Mouse (Mus musculus) neural tube, embryonic 14.5 days (tissue): ENCODE measurements around the gene Tnfrsf1b. TPM values are rescaled to one million over a fixed set of nuclear protein-coding genes. Genes with fewer than 3 reads are reported as not detected.
A peak's percentile ranks its signal among the peaks of the same experiment; 100 is the strongest.

Experiments used
- ATAC-seq: fragments of 200-750 bp; cut with Nextera tagmentation; 2 replicates; pipeline ENCODE4 v1.8.0; 2017; ENCODE audit warnings: low read depth, mild to moderate bottlenecking, moderate TSS enrichment, moderate library complexity
- H3K27ac ChIP-seq: fragments of 300-500 bp; sonication (generic); 2 replicates; pipeline ENCODE4 v1.5.1; 2014; ENCODE audit warnings: low read depth, mild to moderate bottlenecking, control low read depth, low read length, moderate library complexity, mixed read lengths
- H3K27me3 ChIP-seq: fragments of 300-500 bp; sonication (generic); 2 replicates; pipeline ENCODE4 v1.6.1; 2014; ENCODE audit warnings: low read length; ENCODE audit not compliant: control insufficient read depth, insufficient read depth
- H3K36me3 ChIP-seq: fragments of 300-500 bp; sonication (generic); 2 replicates; pipeline ENCODE4 v1.6.1; 2014; ENCODE audit warnings: low read length, mixed read lengths; ENCODE audit not compliant: control insufficient read depth, insufficient read depth
- H3K4me1 ChIP-seq: fragments of 300-500 bp; sonication (generic); 2 replicates; pipeline ENCODE4 v1.6.1; 2014; ENCODE audit warnings: low read length; ENCODE audit not compliant: control insufficient read depth, insufficient read depth
- H3K4me2 ChIP-seq: fragments of 300-500 bp; sonication (generic); 2 replicates; pipeline ENCODE4 v1.6.1; 2014; ENCODE audit warnings: mild to moderate bottlenecking, low read depth, low read length, control low read depth
- H3K4me3 ChIP-seq: fragments of 300-500 bp; sonication (generic); 2 replicates; pipeline ENCODE4 v1.5.1; 2014; ENCODE audit warnings: low read depth, low read length, control low read depth, mixed read lengths
- H3K9ac ChIP-seq: fragments of 300-500 bp; sonication (generic); replicated peaks from 2 replicates; pipeline ENCODE4 v1.6.1; 2014; ENCODE audit warnings: low read depth, mild to moderate bottlenecking, control low read depth, low read length, mixed read lengths
- H3K9me3 ChIP-seq: fragments of 300-500 bp; sonication (generic); 2 replicates; pipeline ENCODE4 v1.6.1; 2016; ENCODE audit warnings: low read length; ENCODE audit not compliant: control insufficient read depth
- WGBS: fragments of 180-500 bp; shearing (Covaris S2); extraction: QIAGEN DNeasy Blood & Tissue Kit; methylation state at CpG from one replicate; pipeline ENCODE4 v1.1.7; 2014; 5-methylcytosine and 5-hydroxymethylcytosine counted together
- polyA plus RNA-seq: library from polyadenylated mRNA; unstranded; fragments of >200 nt; fragmentation: Nextera tagmentation; extraction: Ambion mirVana; gene quantifications from 2 replicates; pipeline ENCODE4 v1.2.1, GENCODE M21; 2014

Gene Tnfrsf1b
- polyA plus RNA-seq, 1 experiment from 2014 or later, result 3.6 TPM

DNA sequence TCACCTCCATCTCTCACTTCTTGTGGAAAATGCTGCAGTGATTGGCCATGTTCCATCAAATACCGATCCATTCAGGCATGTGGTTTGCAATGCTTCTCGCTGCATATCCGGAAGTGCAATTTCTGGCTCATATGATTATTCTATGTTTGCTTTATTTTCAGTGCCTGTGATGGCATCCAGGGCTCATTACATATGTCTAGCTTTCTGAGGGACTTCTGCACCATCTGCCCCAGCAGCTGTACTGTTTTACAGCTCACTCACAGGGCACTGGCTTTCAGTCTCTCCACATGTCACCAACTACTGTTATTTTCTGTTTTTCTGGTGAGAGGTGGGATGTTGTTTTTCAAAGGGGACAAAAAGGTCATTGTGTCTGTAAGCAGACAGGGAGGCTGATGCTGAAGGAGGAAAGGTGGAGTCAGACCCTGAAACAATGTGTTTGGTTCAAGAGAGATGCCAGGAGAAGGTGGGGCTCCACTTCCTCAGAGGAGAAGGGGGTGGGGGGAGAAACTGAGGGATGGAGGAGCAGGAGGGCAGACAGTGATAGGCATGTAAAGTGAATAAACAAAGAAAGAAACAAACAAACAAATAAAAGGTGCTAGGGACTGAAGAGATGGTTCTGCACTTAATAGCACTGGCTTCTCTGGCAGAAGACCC is 38.8 kb downstream of the Tnfrsf1b start:
- no peaks in the 10 kb centered on the region for H3K27me3 ChIP-seq
- no peaks in the 10 kb centered on the region for H3K36me3 ChIP-seq
- no peak overlapping the region for H3K9ac ChIP-seq
- 83% methylated on average over 3 of the region's 3 CpGs for WGBS
- no peaks in the 10 kb centered on the region for H3K9me3 ChIP-seq
- no peak for ATAC-seq
- H3K4me2 ChIP-seq, result no peak overlapping the region
- no peaks in the 10 kb centered on the region for H3K4me1 ChIP-seq
- H3K4me3 ChIP-seq, result no peak overlapping the region
- H3K27ac ChIP-seq, result no peak overlapping the region

DNA sequence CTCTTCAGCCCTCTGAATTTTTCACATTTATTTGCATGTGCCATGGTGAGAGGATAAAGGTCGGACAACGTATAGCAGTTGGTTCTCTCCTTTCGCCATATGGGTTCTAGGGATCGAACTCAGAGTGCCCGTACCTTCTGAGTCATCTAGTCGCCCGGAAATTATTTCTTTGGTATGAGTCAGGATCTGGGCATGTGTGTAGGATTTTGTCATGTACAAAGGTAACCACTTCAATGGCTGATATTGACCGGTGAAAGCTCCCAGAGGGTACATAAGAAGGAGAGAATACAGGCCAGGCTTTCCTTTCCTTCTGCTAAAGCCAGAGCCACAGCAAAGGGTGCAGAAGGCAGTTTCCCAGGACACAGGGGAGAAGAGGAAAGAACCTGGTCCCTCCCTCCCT is 41.9 kb downstream of the Tnfrsf1b start:
- ATAC-seq, result no peak
- Histone ChIP-seq H3K4me1 (no peaks in the 10 kb centered on the region), H3K9ac (no peak overlapping the region), H3K27me3 (no peaks in the 10 kb centered on the region), H3K27ac (no peak overlapping the region), H3K4me2 (no peak overlapping the region), H3K4me3 (no peak overlapping the region), H3K9me3 (no peaks in the 10 kb centered on the region), H3K36me3 (no peaks in the 10 kb centered on the region)
- WGBS, result 89% methylated on average over 8 of the region's 8 CpGs

DNA sequence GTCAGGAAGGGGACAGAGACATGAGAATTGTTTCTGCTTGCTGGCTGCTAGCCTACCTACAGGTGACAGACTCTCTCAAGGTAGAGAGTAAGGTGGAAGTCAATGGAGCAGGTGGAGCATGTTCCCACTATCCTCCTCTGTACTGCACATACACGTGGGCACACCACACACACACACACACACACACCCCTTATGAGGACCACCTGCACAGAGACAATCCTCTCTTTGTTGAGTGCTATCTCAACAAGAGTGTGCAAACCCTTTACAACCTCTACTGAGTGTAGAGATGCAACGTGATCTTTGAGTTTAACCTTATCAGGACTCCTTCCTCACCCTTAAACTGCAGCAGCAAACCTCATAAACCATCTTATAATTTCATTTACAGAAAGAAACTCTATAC is 43.4 kb downstream of the Tnfrsf1b start:
- H3K9ac ChIP-seq, result no peak overlapping the region
- WGBS, result 75% methylated on average over 2 of the region's 2 CpGs

DNA sequence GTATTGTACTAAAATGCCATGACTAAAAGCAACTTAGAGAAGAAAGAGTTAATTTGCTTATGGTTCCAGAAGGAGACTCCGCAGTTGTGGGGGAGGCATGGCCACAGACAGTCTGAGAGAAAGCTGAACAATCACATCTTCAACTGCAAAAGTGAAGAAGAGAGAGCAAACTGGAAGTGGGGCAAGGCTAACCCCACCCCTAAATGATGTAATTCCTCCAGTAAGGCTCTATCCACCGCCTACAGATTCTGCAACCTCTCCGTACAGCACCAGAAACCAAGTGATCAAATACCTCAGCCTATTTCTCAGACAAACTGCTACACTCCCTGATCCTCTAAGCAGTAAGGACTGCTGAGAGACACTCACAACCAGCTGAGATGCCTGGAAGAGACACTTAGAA is 45.2 kb downstream of the Tnfrsf1b start:
- ATAC-seq, result no peak
- H3K4me1 ChIP-seq, result no peaks in the 10 kb centered on the region
- no peak overlapping the region for H3K9ac ChIP-seq
- no peaks in the 10 kb centered on the region for H3K27me3 ChIP-seq
- H3K4me2 ChIP-seq, result no peak overlapping the region
- H3K36me3 ChIP-seq, result no peaks in the 10 kb centered on the region
- 76% methylated on average over 3 of the region's 3 CpGs for WGBS
- H3K9me3 ChIP-seq, result no peaks in the 10 kb centered on the region
- no peak overlapping the region for H3K27ac ChIP-seq
- no peak overlapping the region for H3K4me3 ChIP-seq

More for the DNA sequence above, 43.4 kb downstream of the Tnfrsf1b start:
- Histone ChIP-seq H3K4me3 (no peak overlapping the region), H3K9me3 (no peaks in the 10 kb centered on the region), H3K36me3 (no peaks in the 10 kb centered on the region), H3K27ac (no peak overlapping the region), H3K27me3 (no peaks in the 10 kb centered on the region), H3K4me2 (no peak overlapping the region), H3K4me1 (no peaks in the 10 kb centered on the region)
- no peak for ATAC-seq

DNA sequence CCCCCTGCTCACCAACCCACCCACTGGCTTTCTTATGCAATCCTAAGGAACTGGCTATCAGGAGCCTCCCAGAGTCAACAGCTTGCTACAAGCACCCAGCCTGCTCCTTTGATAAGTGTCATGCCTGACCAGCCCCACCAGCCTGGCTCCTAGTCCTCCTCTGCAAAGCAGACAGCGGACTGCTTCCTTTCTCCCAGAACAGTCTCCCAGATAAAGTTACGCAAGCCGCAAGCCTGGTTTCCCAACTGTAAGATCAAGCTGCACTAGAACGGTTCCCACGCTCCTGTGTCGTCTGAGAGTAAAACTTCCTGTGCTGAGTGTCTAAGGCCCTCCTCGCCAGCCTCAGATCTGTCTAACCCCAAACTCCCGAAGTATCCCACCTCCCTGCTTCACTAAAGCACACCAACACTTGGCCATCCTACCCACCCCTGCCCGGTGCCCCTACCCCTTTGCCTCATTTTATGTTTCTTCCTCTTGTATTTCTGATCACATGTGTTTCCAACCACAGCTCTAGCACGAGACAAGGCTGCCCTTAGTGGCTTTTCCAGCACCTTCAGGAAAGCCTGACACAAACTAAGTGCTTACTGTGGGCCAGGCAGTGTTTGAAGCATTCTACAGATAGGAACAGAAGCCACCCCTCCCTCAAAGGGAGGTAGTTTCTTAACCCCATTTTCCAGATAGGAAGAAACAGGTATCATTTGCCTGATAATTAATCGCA is 46.5 kb downstream of the Tnfrsf1b start:
- no peaks in the 10 kb centered on the region for H3K36me3 ChIP-seq
- 48% methylated on average over 11 of the region's 11 CpGs for WGBS
- no peak overlapping the region for H3K4me3 ChIP-seq
- ATAC-seq, result no peak
- no peak overlapping the region for H3K27ac ChIP-seq
- H3K9me3 ChIP-seq, result no peaks in the 10 kb centered on the region
- no peaks in the 10 kb centered on the region for H3K27me3 ChIP-seq
- no peak overlapping the region for H3K9ac ChIP-seq
- no peak overlapping the region for H3K4me2 ChIP-seq
- no peaks in the 10 kb centered on the region for H3K4me1 ChIP-seq

DNA sequence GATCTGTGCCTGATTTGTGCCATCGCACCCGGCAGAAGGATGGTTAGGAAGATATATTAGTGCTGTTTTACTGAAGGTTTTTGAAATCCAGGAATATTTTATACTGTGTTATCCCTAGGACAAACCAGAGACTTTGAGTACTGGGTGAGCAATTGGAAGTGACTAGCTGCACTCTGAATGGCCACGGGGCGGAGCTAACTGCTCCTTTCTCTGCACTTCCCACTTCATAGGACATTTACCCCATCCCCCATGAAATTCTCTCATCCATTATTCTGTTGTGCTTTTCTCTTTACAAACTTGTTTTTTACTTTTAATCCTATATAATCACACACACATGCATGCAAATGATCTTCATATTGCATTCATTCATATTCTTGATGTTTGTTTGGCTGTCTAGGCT is 50.1 kb downstream of the Tnfrsf1b start:
- H3K27ac ChIP-seq, result no peak overlapping the region
- no peak for ATAC-seq

DNA sequence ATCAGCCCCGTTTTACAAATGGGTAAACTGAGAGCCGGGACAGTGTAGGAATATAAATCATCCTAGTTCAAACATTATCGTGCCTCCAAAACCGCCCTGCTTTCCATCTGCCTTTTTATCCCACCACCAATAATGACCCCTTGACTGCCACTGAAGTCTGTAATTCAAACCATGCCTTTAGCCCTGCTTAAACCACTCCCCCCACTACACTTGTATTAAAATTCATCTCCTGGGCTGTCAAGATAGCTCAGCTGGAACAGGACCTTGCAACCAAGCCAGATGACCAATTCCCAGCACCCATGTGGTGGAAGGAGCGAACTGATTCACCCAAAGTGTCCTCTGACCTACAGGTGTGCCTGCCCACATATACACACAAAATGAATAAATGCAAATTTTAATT is 51.5 kb downstream of the Tnfrsf1b start:
- Histone ChIP-seq H3K4me1 (peaks cover 8% of the 10 kb centered on the region), H3K36me3 (no peaks in the 10 kb centered on the region), H3K9ac (0 out of 2 replicates have a peak overlapping the region, but pooled peaks have one; percentile 87), H3K27me3 (no peaks in the 10 kb centered on the region), H3K4me2 (peak overlapping the region; percentile 29), H3K4me3 (peak overlapping the region; percentile 92), H3K27ac (no peak overlapping the region), H3K9me3 (no peaks in the 10 kb centered on the region)
- 20% methylated on average over 5 of the region's 5 CpGs for WGBS
- ATAC-seq, result peak; percentile 52

More for the DNA sequence above, 50.1 kb downstream of the Tnfrsf1b start:
- H3K27me3 ChIP-seq, result no peaks in the 10 kb centered on the region
- H3K4me2 ChIP-seq, result no peak overlapping the region
- no peak overlapping the region for H3K4me3 ChIP-seq
- WGBS, result 74% methylated on average over 4 of the region's 4 CpGs
- no peaks in the 10 kb centered on the region for H3K36me3 ChIP-seq
- H3K9me3 ChIP-seq, result no peaks in the 10 kb centered on the region
- peaks cover 8% of the 10 kb centered on the region for H3K4me1 ChIP-seq
- no peak overlapping the region for H3K9ac ChIP-seq

DNA sequence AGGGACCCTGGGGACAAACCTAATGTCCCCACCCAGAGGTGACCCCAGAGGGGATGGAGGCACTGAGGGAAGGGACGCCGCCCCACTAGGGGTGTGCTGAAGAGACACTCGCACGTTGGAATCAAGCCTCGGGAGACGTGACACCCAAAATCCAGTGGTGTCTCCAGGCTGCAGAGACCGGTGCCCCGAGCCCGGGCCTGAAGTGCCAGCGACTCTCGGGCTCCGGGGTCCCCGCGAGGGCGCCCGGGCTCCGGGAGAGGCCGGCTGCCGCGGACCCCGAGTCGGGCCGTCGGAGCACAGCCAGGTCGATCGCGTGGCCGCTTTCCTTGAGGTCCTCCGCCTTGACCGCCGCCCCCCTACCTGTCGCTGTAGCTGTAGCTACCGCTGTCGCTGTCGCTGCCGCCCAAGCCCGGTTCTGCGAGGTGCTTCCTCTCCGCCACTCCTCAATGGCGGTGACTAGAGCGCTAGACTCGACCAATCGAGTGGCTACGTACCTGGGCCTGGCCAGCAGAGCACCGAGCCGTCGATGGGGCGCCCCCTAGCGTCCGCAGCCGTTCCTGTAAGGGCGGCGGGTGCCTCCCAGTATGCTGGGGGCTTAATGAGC is 52.0 kb downstream of the Tnfrsf1b start, which contains the start of gene Vps13d:
Gene Vps13d (minus strand): TSS at position 447 of the 604 bp plus-strand sequence.
- Histone ChIP-seq H3K9ac (peak within 1 kb of the TSS; percentile 87), H3K36me3 (no peaks in the 10 kb centered on the region; the same call in 1 of the 2 replicates), H3K27ac (peak within 1 kb of the TSS; percentile 76; the same call in 1 of the 2 replicates), H3K4me2 (peak within 1 kb of the TSS; percentile 94), H3K4me3 (peak within 1 kb of the TSS; percentile 92), H3K4me1 (peaks cover 8% of the 10 kb centered on the region), H3K9me3 (no peaks in the 10 kb centered on the region), H3K27me3 (no peaks in the 10 kb centered on the region)
- WGBS, result under 1% methylated on average over 53 of the region's 53 CpGs
- peak; percentile 97 for ATAC-seq
